Mouse (Mus musculus) heart, embryonic 11.5 days (tissue): ENCODE data around the gene Hoxd1. TPM values are rescaled to one million over a fixed set of nuclear protein-coding genes. Genes with fewer than 3 reads are reported as not detected.

Experiments used
- ATAC-seq: fragments of 200-750 bp; cut with Nextera tagmentation; replicated peaks from 2 replicates; pipeline ENCODE4 v1.8.0; 2017; ENCODE audit warnings: moderate library complexity; ENCODE audit not compliant: insufficient number of reproducible peaks, low FRiP score, low TSS enrichment
- H3K27ac ChIP-seq: fragments of 300-500 bp; sonication (generic); 2 replicates; pipeline ENCODE4 v1.5.1; 2014; ENCODE audit warnings: mild to moderate bottlenecking, low read depth, low read length
- H3K27me3 ChIP-seq: fragments of 300-500 bp; sonication (generic); 2 replicates; pipeline ENCODE4 v1.6.1; 2014; ENCODE audit warnings: mild to moderate bottlenecking, low read length, mixed read lengths; ENCODE audit not compliant: control insufficient read depth, insufficient read depth
- H3K36me3 ChIP-seq: fragments of 300-500 bp; sonication (generic); 2 replicates; pipeline ENCODE4 v1.6.1; 2014; ENCODE audit warnings: mild to moderate bottlenecking, low read length, moderate library complexity, mixed read lengths; ENCODE audit not compliant: control insufficient read depth, insufficient read depth
- H3K4me1 ChIP-seq: fragments of 300-500 bp; sonication (generic); 2 replicates; pipeline ENCODE4 v1.6.1; 2014; ENCODE audit warnings: low read length; ENCODE audit not compliant: control insufficient read depth, insufficient read depth
- H3K4me2 ChIP-seq: fragments of 300-500 bp; sonication (generic); 2 replicates; pipeline ENCODE4 v1.6.1; 2014; ENCODE audit warnings: mild to moderate bottlenecking, moderate library complexity
- H3K4me3 ChIP-seq: fragments of 300-500 bp; sonication (generic); 2 replicates; pipeline ENCODE4 v1.5.1; 2014; ENCODE audit warnings: low read depth, low read length
- H3K9ac ChIP-seq: fragments of 300-500 bp; sonication (generic); 2 replicates; pipeline ENCODE4 v1.6.1; 2014; ENCODE audit warnings: mild to moderate bottlenecking, low read depth, low read length, moderate library complexity
- H3K9me3 ChIP-seq: fragments of 300-500 bp; sonication (generic); replicated peaks from 2 replicates; pipeline ENCODE4 v1.6.1; 2016; ENCODE audit warnings: low read length; ENCODE audit not compliant: control insufficient read depth
- WGBS: fragments of 180-500 bp; shearing (Covaris S2); extraction: QIAGEN DNeasy Blood & Tissue Kit; methylation state at CpG from one replicate; pipeline ENCODE4 v1.1.7; 2014; ENCODE audit not compliant: insufficient replicate concordance; 5-methylcytosine and 5-hydroxymethylcytosine counted together
- polyA plus RNA-seq: library from polyadenylated mRNA; unstranded; fragments of >200 nt; fragmentation: Nextera tagmentation; extraction: Ambion mirVana; gene quantifications from 2 replicates; pipeline ENCODE4 v1.2.1, GENCODE M21; 2014

Gene Hoxd1
- polyA plus RNA-seq, 1 experiment from 2014 or later, result not detected

GRCm38 (mm10) chr2:74735851-74736687 lies 26.7 kb upstream of the Hoxd1 start:
- Histone ChIP-seq H3K27ac (no peak overlapping the region), H3K4me2 (peak overlapping the region; percentile 46), H3K4me1 (peaks cover 4% of the 10 kb centered on the region), H3K4me3 (peak overlapping the region; percentile 30), H3K36me3 (no peaks in the 10 kb centered on the region), H3K9ac (0 out of 2 replicates have a peak overlapping the region, but pooled peaks have one; percentile 34), H3K27me3 (peaks cover 96% of the 10 kb centered on the region), H3K9me3 (no peaks in the 10 kb centered on the region)
- WGBS, result under 1% methylated on average over 42 of the region's 42 CpGs
- no peak for ATAC-seq

DNA sequence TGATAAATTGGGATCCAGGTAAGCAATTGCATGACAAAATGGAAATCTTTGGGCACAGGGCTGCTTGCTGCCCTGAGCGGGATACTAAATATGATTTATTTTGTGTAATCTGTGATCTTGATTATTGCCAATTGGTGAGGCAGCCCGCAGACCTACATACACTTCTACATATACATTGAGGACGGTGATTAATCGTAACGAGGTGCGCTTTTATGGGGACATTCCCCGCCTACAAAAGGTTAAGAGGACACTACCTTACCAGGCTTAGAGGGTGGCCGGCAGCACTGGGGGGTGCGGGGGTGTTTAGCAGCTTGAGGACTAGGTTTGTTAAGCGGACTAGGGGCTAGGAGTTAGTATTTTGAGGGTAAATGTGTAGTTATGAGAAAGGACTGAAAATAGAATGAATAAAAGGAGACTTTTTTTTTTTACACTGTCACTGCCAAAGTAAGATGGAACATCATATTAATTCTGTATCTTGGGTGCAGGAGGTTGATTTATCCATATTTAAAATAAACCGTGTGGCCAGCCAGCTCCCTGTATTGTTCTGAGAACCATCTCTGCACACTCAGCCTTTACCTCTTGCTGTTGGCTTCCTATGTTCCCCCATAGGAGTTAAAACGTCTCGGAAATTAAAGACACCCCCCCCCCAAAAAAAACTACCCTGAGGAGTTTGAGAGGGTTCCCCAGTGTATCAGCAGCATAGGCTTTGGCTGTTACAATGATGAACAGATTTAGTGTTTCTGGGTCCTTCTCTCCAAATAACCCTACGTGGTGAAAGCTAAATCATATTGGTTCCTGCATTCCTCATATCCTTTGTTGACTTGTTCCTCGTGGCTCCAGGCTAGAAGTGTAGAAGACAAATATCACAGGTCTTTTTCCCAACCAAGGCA lies 25.8 kb upstream of the Hoxd1 start:
- H3K4me2 ChIP-seq, result no peak overlapping the region; the same call in 1 of the 2 replicates
- peaks cover 4% of the 10 kb centered on the region for H3K4me1 ChIP-seq

DNA sequence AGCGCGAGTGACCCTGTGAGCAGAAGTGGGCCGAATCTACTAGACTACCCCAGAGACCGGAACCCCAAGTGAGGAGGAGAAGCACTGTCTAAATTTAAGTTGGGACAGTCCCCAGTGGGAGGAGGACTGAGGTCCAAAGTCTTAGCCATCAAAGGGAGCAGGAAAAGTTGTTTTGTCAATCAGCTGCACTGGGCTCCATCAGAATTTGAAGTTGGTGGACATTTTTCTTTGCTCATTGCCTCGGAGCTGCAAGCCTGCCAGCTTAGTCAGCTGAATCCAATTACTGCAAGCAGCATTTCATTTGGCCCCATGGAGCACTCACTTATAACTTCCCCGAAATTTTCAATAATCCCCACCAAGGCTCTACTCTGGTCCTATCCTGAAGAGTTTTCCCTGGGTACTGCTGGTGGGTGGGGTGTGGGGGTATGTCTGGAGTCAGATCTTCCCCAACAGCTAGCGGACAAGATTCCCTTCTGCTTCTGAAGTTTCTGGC lies 25.2 kb upstream of the Hoxd1 start:
- no peaks in the 10 kb centered on the region for H3K9me3 ChIP-seq
- peaks cover 96% of the 10 kb centered on the region for H3K27me3 ChIP-seq
- no peaks in the 10 kb centered on the region for H3K36me3 ChIP-seq
- no peak overlapping the region for H3K4me2 ChIP-seq
- H3K27ac ChIP-seq, result no peak overlapping the region
- ATAC-seq, result no peak
- peaks cover 4% of the 10 kb centered on the region for H3K4me1 ChIP-seq
- no peak overlapping the region for H3K9ac ChIP-seq
- WGBS, result 4% methylated on average over 7 of the region's 7 CpGs
- H3K4me3 ChIP-seq, result no peak overlapping the region

More for the DNA sequence above, 25.8 kb upstream of the Hoxd1 start:
- H3K9me3 ChIP-seq, result no peaks in the 10 kb centered on the region
- H3K9ac ChIP-seq, result no peak overlapping the region
- peaks cover 97% of the 10 kb centered on the region for H3K27me3 ChIP-seq
- H3K27ac ChIP-seq, result no peak overlapping the region
- no peaks in the 10 kb centered on the region for H3K36me3 ChIP-seq
- 0 out of 2 replicates have a peak overlapping the region, but pooled peaks have one; percentile 30 for H3K4me3 ChIP-seq
- no peak for ATAC-seq
- WGBS, result 4% methylated on average over 15 of the region's 15 CpGs

- Histone ChIP-seq H3K9ac (no peak overlapping the region), H3K27ac (no peak overlapping the region), H3K4me1 (peaks cover 4% of the 10 kb centered on the region), H3K36me3 (no peaks in the 10 kb centered on the region), H3K9me3 (no peaks in the 10 kb centered on the region), H3K27me3 (peaks cover 96% of the 10 kb centered on the region), H3K4me3 (no peak overlapping the region), H3K4me2 (no peak overlapping the region)
- under 1% methylated on average over 20 of the region's 20 CpGs for WGBS
- no peak for ATAC-seq
Measured at GRCm38 (mm10) chr2:74738623-74739475, 23.9 kb upstream of the Hoxd1 start.

DNA sequence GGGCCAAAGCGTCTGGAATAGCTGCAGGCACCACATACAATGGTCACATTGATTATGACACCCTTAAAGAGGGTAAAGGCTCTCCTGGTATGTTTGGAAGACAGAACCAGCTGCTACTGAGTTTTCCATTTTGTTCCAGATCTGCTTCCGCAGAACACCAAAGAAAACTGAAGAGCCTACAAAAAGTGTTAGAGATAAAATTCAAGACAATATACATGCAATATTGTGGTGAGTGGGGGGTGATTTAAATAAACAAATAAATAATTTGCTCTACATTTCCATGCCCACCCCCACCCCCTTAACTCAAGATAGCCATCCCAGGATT lies 23.3 kb upstream of the Hoxd1 start:
- Histone ChIP-seq H3K9ac (no peak overlapping the region), H3K4me1 (peaks cover 4% of the 10 kb centered on the region), H3K27ac (no peak overlapping the region), H3K36me3 (no peaks in the 10 kb centered on the region), H3K27me3 (peaks cover 96% of the 10 kb centered on the region), H3K9me3 (no peaks in the 10 kb centered on the region), H3K4me3 (no peak overlapping the region), H3K4me2 (no peak overlapping the region)
- ATAC-seq, result no peak
- 12% methylated on average over 2 of the region's 2 CpGs for WGBS

- Histone ChIP-seq H3K27me3 (peaks cover 96% of the 10 kb centered on the region), H3K27ac (no peak overlapping the region), H3K9me3 (no peaks in the 10 kb centered on the region), H3K4me1 (peaks cover 4% of the 10 kb centered on the region), H3K4me3 (0 out of 2 replicates have a peak overlapping the region, but pooled peaks have one; percentile 2), H3K36me3 (no peaks in the 10 kb centered on the region), H3K9ac (no peak overlapping the region), H3K4me2 (peak overlapping the region; percentile 47; the same call in 1 of the 2 replicates)
- no peak for ATAC-seq
- 2% methylated on average over 14 of the region's 14 CpGs for WGBS
Measured at GRCm38 (mm10) chr2:74739869-74740268, 22.9 kb upstream of the Hoxd1 start.

DNA sequence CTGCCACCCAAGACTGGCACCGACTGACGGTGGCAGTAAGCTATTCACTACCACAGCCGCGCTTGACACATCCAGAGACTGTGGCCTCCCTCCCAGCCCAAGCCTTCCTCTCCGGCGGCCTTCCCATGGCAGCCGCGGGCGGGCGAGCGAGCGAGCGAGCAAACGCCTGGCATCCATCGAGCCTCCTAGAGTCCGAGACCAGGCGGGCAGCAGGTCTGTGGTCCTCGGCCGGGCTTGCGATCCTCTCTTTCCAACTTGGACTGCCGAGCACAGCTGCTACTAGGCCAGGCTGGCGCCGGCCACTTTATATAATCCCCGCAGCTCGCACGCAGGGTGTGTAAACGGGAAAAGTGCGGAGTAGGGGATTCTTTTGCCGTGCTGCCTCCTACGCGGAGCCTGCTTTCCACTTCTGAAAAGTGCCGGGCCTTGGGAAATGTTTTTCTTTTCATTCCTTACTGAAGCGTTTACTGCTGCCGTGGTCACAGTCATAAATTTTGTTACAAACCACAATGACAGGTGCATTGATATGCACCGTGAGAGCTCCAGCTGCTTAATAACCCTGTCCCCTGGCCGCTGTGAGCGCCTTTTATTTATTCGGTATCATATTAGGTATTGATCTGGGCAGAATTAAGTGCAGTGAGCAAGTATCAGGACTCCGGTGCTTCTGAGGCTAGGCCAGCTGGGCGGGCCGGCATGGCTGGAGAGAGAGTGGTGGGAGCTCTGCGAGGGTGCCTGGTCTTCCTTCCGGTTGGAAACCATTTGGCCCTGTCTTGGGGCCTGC lies 22.3 kb upstream of the Hoxd1 start:
- H3K4me3 ChIP-seq, result 0 out of 2 replicates have a peak overlapping the region, but pooled peaks have one; percentile 2
- no peak for ATAC-seq
- H3K4me2 ChIP-seq, result peak overlapping the region; percentile 47

More for the DNA sequence above, 22.3 kb upstream of the Hoxd1 start:
- peaks cover 4% of the 10 kb centered on the region for H3K4me1 ChIP-seq
- H3K36me3 ChIP-seq, result no peaks in the 10 kb centered on the region
- under 1% methylated on average over 43 of the region's 43 CpGs for WGBS
- H3K27me3 ChIP-seq, result peaks cover 96% of the 10 kb centered on the region
- no peak overlapping the region for H3K9ac ChIP-seq
- no peak overlapping the region for H3K27ac ChIP-seq
- no peaks in the 10 kb centered on the region for H3K9me3 ChIP-seq
